Mouse (Mus musculus) erythroblast, embryonic 14.5 days (primary cell): Measurements from ENCODE around the gene Lgi4. TPM values are rescaled to one million over a fixed set of nuclear protein-coding genes. Genes with fewer than 3 reads are reported as not detected.

Experiments
- H3K27me3 ChIP-seq: 2 replicates; pipeline ENCODE4 v1.6.1; 2012; ENCODE audit warnings: inconsistent platforms; ENCODE audit not compliant: control insufficient read depth
- H3K36me3 ChIP-seq: 2 replicates; pipeline ENCODE4 v1.6.1; 2012; ENCODE audit warnings: mild to moderate bottlenecking, inconsistent platforms; ENCODE audit not compliant: control insufficient read depth
- H3K4me1 ChIP-seq: 2 replicates; pipeline ENCODE4 v1.6.1; 2012; ENCODE audit warnings: inconsistent platforms; ENCODE audit not compliant: control insufficient read depth
- H3K4me3 ChIP-seq: replicated peaks from 2 replicates; pipeline ENCODE3; 2012; ENCODE audit warnings: moderate library complexity, mild to moderate bottlenecking, inconsistent platforms
- H3K9me3 ChIP-seq: 2 replicates; pipeline ENCODE4 v1.6.1; 2012; ENCODE audit warnings: low read length, inconsistent platforms, mixed read lengths; ENCODE audit not compliant: control insufficient read depth
- GATA1 ChIP-seq: IDR thresholded peaks from 2 replicates; pipeline ENCODE4 v1.6.1; 2012; ENCODE audit warnings: low read length, inconsistent platforms, mixed read lengths
- TAL1 ChIP-seq: IDR thresholded peaks from 3 replicates; pipeline ENCODE4 v1.6.1; 2012; ENCODE audit warnings: low read length, inconsistent platforms, mixed read lengths
- polyA plus RNA-seq: library from polyadenylated mRNA; stranded (reverse); fragments of >175 nt; gene quantifications from 2 replicates; pipeline ENCODE4 v1.2.3, GENCODE M21; 2012

Gene Lgi4
- polyA plus RNA-seq, 1 experiment = not detected

DNA sequence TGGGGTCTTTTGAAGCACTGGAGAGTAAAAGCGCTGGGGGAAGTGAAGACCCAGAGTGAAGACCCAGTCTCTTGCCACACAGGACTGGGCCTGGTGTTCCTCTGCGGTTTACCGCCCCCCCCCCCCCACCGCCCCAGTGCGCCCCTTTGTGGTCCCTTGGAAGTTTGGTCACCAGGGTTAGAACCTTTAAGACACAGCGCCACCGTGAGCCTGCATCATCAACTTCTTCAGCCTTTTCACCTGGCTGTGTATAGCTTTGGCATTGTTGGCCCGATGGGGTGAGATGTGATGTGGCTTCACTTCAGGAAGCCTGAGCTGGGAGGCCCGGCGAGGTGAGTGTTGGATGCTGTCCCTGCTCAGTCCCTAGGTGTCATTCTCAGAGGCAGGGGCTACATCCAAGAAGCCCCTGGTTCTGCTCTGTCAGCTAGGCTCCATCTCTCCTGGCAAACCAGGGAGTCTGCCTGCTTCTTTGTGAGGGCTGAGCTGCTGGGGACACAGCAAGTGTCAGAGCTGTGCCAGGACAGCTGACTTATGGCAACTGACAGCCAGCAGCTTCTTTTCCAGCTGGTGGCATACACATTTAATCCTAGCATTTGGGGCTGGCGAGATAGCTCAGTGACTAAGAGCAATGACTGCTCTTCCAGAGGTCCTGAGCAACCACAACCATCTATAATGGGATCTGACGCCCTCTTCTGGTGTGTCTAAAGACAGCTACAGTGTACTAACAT is 35.8 kb downstream of the Lgi4 start:
- Histone ChIP-seq H3K36me3 (no peaks in the 10 kb centered on the region; the same call in 1 of the 2 replicates), H3K27me3 (no peaks in the 10 kb centered on the region), H3K4me3 (no peak overlapping the region), H3K9me3 (no peaks in the 10 kb centered on the region; the same call in 1 of the 2 replicates), H3K4me1 (no peaks in the 10 kb centered on the region)
- no peak for TF ChIP-seq GATA1
- no peak for TF ChIP-seq TAL1

DNA sequence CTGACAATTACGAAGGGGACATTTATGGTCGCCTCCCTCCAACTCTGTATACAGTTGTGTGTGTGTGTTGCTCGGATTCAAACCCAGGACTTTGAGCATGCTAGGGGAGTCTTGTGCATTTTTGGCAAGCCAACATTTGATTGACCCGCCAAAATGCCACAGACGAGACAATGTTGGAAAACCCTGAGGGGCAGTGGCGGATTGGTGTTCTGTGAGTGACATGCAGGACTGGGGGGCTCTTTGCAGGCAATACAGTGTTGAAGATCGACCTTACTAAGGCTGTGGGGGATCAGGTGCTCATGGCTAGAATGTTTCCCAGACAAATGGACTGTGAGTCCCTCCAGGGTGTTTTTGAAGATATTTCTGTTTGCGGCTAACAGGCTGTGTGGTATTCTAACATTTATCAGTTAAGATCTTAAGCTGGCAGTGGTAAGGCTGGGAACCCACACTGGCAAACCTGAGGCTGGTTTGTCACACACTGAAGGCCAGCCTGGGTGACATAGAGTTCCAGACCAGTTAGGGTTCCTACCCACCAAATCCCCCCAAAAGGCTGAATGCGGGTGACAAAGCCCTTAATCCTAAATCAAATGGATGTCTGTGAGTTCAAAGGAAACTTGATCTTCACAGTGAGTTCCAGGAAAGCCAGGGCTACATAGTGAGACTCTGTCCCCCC is 37.9 kb downstream of the Lgi4 start:
- H3K4me1 ChIP-seq = no peaks in the 10 kb centered on the region
- H3K36me3 ChIP-seq = no peaks in the 10 kb centered on the region; the same call in 1 of the 2 replicates
- no peaks in the 10 kb centered on the region; the same call in 1 of the 2 replicates for H3K9me3 ChIP-seq
- TF ChIP-seq GATA1 (no peak), TAL1 (no peak)
- no peaks in the 10 kb centered on the region for H3K27me3 ChIP-seq
- no peak overlapping the region for H3K4me3 ChIP-seq

DNA sequence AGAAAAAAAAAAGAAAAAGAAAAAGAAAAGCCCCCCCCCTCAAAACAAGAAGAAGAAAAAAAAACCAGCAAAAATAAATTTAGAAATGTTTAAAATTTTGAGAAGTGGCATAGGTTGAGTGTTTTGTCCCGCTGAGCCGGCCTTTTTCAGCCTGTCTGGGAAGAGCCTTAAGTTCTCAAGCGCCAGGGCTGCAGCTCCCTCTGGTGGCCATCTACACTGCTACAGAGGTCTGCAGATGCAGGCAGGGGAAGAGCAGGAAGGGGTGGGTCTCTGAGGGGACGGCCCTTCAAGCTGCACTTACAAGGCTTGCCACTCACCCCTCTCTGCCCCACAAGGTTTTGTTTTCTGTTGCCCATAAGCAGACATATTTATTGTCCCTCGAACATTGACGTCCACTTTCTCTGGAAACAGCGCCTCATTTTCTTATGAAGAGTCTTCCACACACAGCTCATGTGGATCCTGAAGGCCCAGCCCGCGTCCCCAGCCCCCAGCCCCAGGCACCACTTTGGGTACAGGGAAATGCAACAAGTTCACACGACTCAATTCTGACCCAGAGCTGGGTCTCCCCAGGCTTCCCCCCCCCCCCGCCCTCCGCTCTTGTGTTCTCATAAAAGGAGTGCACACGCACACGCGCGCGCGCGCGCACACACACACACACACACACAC is 38.6 kb downstream of the Lgi4 start:
- TF ChIP-seq TAL1 = no peak
- TF ChIP-seq GATA1 = no peak
- Histone ChIP-seq H3K36me3 (peaks cover 4% of the 10 kb centered on the region; the same call in 1 of the 2 replicates), H3K27me3 (no peaks in the 10 kb centered on the region), H3K9me3 (no peaks in the 10 kb centered on the region; the same call in 1 of the 2 replicates), H3K4me1 (no peaks in the 10 kb centered on the region), H3K4me3 (no peak overlapping the region)

DNA sequence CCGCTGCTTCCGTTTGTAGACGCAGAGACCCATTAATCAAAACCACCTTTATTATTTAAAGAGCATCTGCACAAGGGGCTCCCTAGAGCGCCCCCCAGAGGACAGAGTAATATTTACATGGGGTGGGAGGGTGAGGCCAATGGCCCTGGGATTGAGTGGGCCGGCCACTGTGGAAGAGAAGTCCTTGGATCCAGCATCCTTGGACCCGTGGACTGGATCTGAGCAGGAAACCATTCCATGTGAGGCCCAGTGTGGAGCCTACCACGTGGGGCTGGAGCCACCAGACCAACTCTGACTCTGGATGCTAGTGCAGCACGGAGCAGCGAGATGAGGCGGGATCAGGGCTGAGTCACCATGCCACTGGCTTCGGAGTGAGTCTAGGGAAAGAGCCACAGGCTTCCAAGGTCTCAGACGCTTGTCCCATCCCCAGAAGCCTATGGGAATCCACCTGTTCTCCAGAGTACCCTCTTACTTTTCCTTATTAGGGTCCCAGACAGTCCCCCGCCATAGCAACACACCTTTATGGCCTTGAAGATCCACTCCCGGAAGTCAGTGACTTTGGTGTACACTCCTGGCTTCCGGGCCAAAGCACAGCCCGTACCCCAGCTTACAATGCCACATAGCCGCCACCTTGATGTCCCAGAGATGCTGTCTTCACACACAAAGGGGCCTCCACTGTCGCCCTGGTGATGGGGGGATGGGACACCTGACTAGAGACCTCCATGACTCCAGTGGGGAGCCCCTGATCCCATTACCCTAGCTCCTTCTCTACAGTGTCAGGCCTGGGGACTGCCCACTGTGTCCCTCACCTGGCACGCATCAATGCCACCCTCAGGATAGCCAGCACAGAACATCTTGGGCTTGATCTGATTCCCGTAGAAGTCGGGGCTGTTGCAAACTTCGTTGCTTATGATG is 39.8 kb downstream of the Lgi4 start:
- no peaks in the 10 kb centered on the region for H3K27me3 ChIP-seq
- no peaks in the 10 kb centered on the region; the same call in 1 of the 2 replicates for H3K9me3 ChIP-seq
- H3K4me3 ChIP-seq = no peak overlapping the region
- peaks cover 5% of the 10 kb centered on the region; the same call in 1 of the 2 replicates for H3K36me3 ChIP-seq
- H3K4me1 ChIP-seq = no peaks in the 10 kb centered on the region
- TF ChIP-seq TAL1 (no peak), GATA1 (no peak)

DNA sequence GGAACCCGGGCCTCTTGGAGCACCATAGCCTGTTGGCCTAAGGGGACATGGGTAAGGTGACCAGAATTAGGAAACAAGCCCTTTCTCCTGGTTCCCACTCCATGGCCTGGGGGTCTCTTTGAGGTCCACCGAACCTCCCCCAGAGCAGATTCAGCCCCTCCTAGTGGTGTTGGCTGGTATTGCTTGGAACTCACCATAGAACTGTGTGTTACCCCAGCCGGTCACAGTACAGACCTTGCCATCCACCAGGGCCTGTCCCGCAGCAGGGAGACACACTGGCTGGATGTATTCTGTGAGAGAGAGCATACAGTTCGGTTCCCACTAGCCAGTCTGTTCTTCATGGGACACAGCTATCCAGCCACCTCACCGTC is 40.5 kb downstream of the Lgi4 start:
- no peak for TF ChIP-seq GATA1
- no peak for TF ChIP-seq TAL1

DNA sequence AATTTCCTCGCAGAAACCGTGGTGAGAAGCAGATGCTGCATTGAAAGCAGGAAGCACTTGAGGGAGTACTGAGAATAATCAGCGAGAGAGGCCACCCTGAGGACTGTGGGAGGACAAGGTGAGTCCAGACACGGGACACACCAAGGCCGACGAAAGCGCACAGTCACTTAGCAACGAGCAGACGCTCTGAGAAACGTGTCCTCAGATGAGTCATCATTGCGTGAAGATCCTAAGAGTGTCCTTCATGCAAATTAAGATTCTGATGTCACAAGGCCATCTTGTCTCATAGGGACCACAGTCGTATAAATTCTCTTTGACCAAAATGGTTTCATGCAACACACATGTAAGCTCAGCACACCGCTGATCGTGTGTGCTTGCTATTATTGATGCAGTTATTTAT is 41.6 kb downstream of the Lgi4 start:
- H3K9me3 ChIP-seq = no peaks in the 10 kb centered on the region; the same call in 1 of the 2 replicates
- no peaks in the 10 kb centered on the region for H3K4me1 ChIP-seq
- no peaks in the 10 kb centered on the region for H3K27me3 ChIP-seq
- H3K36me3 ChIP-seq = peaks cover 5% of the 10 kb centered on the region; the same call in 1 of the 2 replicates
- no peak overlapping the region for H3K4me3 ChIP-seq
- TF ChIP-seq TAL1 (no peak), GATA1 (no peak)

More for the DNA sequence above, 40.5 kb downstream of the Lgi4 start:
- no peaks in the 10 kb centered on the region for H3K4me1 ChIP-seq
- no peaks in the 10 kb centered on the region for H3K27me3 ChIP-seq
- no peak overlapping the region for H3K4me3 ChIP-seq
- H3K9me3 ChIP-seq = no peaks in the 10 kb centered on the region; the same call in 1 of the 2 replicates
- H3K36me3 ChIP-seq = peaks cover 5% of the 10 kb centered on the region; the same call in 1 of the 2 replicates

DNA sequence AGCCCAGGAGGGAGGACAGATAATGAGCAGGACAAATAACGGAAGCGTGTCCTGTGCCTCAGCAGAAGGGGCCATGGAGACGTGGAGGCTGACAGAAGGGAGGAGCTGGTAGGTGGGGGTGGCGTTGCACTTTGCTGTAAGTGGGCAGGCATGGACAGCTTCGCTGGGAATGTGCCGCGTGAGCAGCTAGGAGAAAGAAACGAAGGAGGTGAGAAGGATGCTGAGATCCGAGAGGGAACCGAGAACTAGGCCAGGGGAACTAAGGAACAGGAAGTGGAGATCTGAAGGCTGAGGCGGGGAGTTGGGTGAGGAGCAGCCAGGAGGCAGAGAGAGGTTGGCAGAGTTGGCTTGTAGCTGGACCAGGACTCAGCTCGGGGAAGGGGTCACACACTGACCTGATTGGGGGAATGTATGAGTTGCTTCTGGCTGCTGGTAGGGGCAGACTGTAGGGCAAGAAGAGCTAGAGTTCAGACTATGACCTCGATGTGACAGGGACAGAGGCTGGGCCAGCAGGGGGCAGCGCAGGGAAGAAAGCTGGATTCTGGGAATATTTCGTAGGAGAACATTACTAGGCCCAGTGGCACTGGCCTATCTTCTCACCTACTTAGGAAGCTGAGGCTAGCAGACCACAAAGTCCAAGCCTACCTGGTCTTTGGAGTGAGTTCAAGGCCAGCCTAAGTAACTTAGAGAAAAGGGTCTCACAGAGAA is 46.1 kb downstream of the Lgi4 start:
- Histone ChIP-seq H3K4me1 (no peaks in the 10 kb centered on the region), H3K4me3 (no peak overlapping the region), H3K9me3 (no peaks in the 10 kb centered on the region), H3K27me3 (no peaks in the 10 kb centered on the region), H3K36me3 (peaks cover 5% of the 10 kb centered on the region; the same call in 1 of the 2 replicates)
- no peak for TF ChIP-seq GATA1
- TF ChIP-seq TAL1 = no peak

DNA sequence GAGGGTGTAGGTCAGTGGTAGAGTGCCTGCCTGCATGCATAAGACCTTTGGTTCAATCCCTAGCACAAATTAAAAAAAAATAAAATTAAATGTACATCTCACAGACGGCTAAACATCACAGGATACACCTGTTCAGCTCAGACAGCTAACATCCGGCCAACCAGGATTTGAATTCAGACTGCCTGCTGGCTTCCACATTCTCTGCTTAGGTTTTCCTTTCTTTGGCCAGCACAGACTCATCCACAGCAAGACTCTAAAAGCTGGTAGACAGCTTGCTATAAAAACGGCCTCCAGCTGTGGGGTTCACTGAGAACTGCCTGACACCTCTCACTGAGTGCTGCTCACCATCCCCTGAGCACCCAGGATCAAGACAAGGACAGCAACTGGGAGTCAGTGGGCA is 47.0 kb downstream of the Lgi4 start:
- TF ChIP-seq TAL1 (no peak), GATA1 (no peak)

More for the DNA sequence above, 47.0 kb downstream of the Lgi4 start:
- Histone ChIP-seq H3K36me3 (peaks cover 5% of the 10 kb centered on the region; the same call in 1 of the 2 replicates), H3K9me3 (no peaks in the 10 kb centered on the region), H3K4me1 (no peaks in the 10 kb centered on the region), H3K4me3 (no peak overlapping the region), H3K27me3 (no peaks in the 10 kb centered on the region)
